In genomic region chr3:96221640-96222038, GRCm38 (mm10) we compare ENCODE assay signal across 7 mouse cellular contexts. TPM values are rescaled to one million over a fixed set of nuclear protein-coding genes. Genes with fewer than 3 reads are reported as not detected.
DNase-seq lines count a peak whose midpoint lies in the region; ATAC-seq and TF ChIP-seq lines count a peak whose summit lies in the region.

No protein-coding gene starts in this region.

- H3K9me3 ChIP-seq in embryonic facial prominence, embryonic 11.5 days (replicated peaks; ENCODE audit: control insufficient read depth, low read length): no peaks in the 10 kb centered on the region
- no peaks in the 10 kb centered on the region for H3K9me3 ChIP-seq in hindbrain, embryonic 12.5 days (replicated peaks)
- H3K9me3 ChIP-seq in midbrain, embryonic 11.5 days (ENCODE audit: control insufficient read depth, low read length): no peaks in the 10 kb centered on the region

- H3K27me3 ChIP-seq in embryonic facial prominence, embryonic 11.5 days (ENCODE audit: control insufficient read depth, insufficient read depth, low read length): no peaks in the 10 kb centered on the region
- H3K27me3 ChIP-seq in hindbrain, embryonic 12.5 days: no peaks in the 10 kb centered on the region
- no peaks in the 10 kb centered on the region for H3K27me3 ChIP-seq in midbrain, embryonic 11.5 days (ENCODE audit: control insufficient read depth, insufficient read depth, low read length)

- 18% methylated on average over 9 of the region's 9 CpGs for WGBS in lung, adult 2 months
- WGBS in embryonic facial prominence, embryonic 11.5 days: 19% methylated on average over 9 of the region's 9 CpGs
- WGBS in hindbrain, embryonic 12.5 days: 18% methylated on average over 9 of the region's 9 CpGs
- 14% methylated on average over 9 of the region's 9 CpGs for WGBS in midbrain, embryonic 11.5 days

- H3K27ac ChIP-seq in embryonic facial prominence, embryonic 11.5 days (replicated peaks; ENCODE audit: low read depth, low read length): peak overlapping the region; percentile 99
- peak overlapping the region; percentile 98 for H3K27ac ChIP-seq in hindbrain, embryonic 12.5 days
- H3K27ac ChIP-seq in midbrain, embryonic 11.5 days (ENCODE audit: low read depth, low read length): peak overlapping the region; percentile 96

- TF ChIP-seq CTCF in lung, adult 2 months (IDR thresholded peaks at IDR 0.05; ENCODE audit: insufficient read depth, low read length): no peak

- no peak for ATAC-seq in embryonic facial prominence, embryonic 11.5 days (replicated peaks; ENCODE audit: insufficient number of reproducible peaks, low FRiP score, low TSS enrichment, low read depth)
- no peak for ATAC-seq in hindbrain, embryonic 12.5 days (ENCODE audit: low FRiP score)
- no peak for ATAC-seq in midbrain, embryonic 11.5 days (ENCODE audit: low FRiP score)

- H3K4me2 ChIP-seq in embryonic facial prominence, embryonic 11.5 days (ENCODE audit: low read depth, low read length): peak overlapping the region; percentile 82
- peak overlapping the region; percentile 87 for H3K4me2 ChIP-seq in hindbrain, embryonic 12.5 days (replicated peaks)
- H3K4me2 ChIP-seq in midbrain, embryonic 11.5 days: peak overlapping the region; percentile 85

- DNase-seq in lung, adult 2 months: no peak
- no peak for DNase-seq in lung, postnatal 36 days
- DNase-seq in embryonic facial prominence, embryonic 11.5 days (ENCODE audit: low spot score): no peak
- peak; percentile 93 for DNase-seq in midbrain, embryonic 11.5 days (ENCODE audit: low spot score, missing footprints)
- DNase-seq in yolk sac, embryonic 10.5 days (ENCODE audit: low spot score): peak; percentile 13
- no peak for DNase-seq in left cerebral cortex, adult 8-10 months (ENCODE audit: low spot score in 2 of 2)

- peak overlapping the region; percentile 93 for H3K4me3 ChIP-seq in lung, adult 2 months (replicated peaks; ENCODE audit: extremely low read depth, low read depth, low read length)
- H3K4me3 ChIP-seq in embryonic facial prominence, embryonic 11.5 days (ENCODE audit: low read depth, low read length): peak overlapping the region; percentile 62
- H3K4me3 ChIP-seq in hindbrain, embryonic 12.5 days: peak overlapping the region; percentile 61
- peak overlapping the region; percentile 60 for H3K4me3 ChIP-seq in midbrain, embryonic 11.5 days (ENCODE audit: low read depth, low read length)

- peaks cover 13% of the 10 kb centered on the region for H3K4me1 ChIP-seq in lung, adult 2 months (ENCODE audit: control insufficient read depth, insufficient read depth, low read length)
- peaks cover 8% of the 10 kb centered on the region for H3K4me1 ChIP-seq in embryonic facial prominence, embryonic 11.5 days (ENCODE audit: control insufficient read depth, insufficient read depth, low read length)
- peaks cover 26% of the 10 kb centered on the region for H3K4me1 ChIP-seq in hindbrain, embryonic 12.5 days
- peaks cover 26% of the 10 kb centered on the region for H3K4me1 ChIP-seq in midbrain, embryonic 11.5 days (ENCODE audit: control insufficient read depth, insufficient read depth, low read length)

- H3K9ac ChIP-seq in embryonic facial prominence, embryonic 11.5 days (replicated peaks; ENCODE audit: low read length): peak overlapping the region; percentile 93
- peak overlapping the region; percentile 79 for H3K9ac ChIP-seq in hindbrain, embryonic 12.5 days
- H3K9ac ChIP-seq in midbrain, embryonic 11.5 days (ENCODE audit: low read length): peak overlapping the region; percentile 94

- TF ChIP-seq POLR2A in lung, adult 2 months (IDR thresholded peaks at IDR 0.05; ENCODE audit: borderline replicate concordance, extremely low read depth, low read depth, low read length): no peak

- no peaks in the 10 kb centered on the region for H3K36me3 ChIP-seq in embryonic facial prominence, embryonic 11.5 days (replicated peaks; ENCODE audit: control insufficient read depth, insufficient read depth, low read depth, low read length)
- H3K36me3 ChIP-seq in hindbrain, embryonic 12.5 days: no peaks in the 10 kb centered on the region
- no peaks in the 10 kb centered on the region for H3K36me3 ChIP-seq in midbrain, embryonic 11.5 days (ENCODE audit: control insufficient read depth, insufficient read depth, low read length)

RNA-seq across cellular contexts. Expression of gene Hist2h2be, which starts 0.7 kb away (rescaled TPM):
- 4.2 and 6.2 TPM in 2 replicates for polyA plus RNA-seq in lung, adult 2 months (2012; rRNA removed)
- polyA plus RNA-seq in embryonic facial prominence, embryonic 11.5 days (2014; fragmentation: Nextera tagmentation; extraction: Ambion mirVana): 11.5 and 12.4 TPM in 2 replicates
- 5.8 and 7.0 TPM in 2 replicates for polyA plus RNA-seq in hindbrain, embryonic 12.5 days (2016; fragmentation: Nextera tagmentation; extraction: Ambion mirVana)
- 14.0 and 15.0 TPM in 2 replicates for polyA plus RNA-seq in midbrain, embryonic 11.5 days (2014; fragmentation: Nextera tagmentation; extraction: Ambion mirVana)
- 1 to 10 TPM; 4.9 to 7.1 (median 5.4) TPM for total RNA-seq in left cerebral cortex, adult 8-10 months (2022)

RNA-seq across cellular contexts. Expression of gene Hist2h2ac, which starts 1.0 kb away (rescaled TPM):
- polyA plus RNA-seq in lung, adult 2 months (2012; rRNA removed): 6.0 and 7.1 TPM in 2 replicates
- 12.5 and 15.5 TPM in 2 replicates for polyA plus RNA-seq in embryonic facial prominence, embryonic 11.5 days (2014; fragmentation: Nextera tagmentation; extraction: Ambion mirVana)
- 4.4 and 7.0 TPM in 2 replicates for polyA plus RNA-seq in hindbrain, embryonic 12.5 days (2016; fragmentation: Nextera tagmentation; extraction: Ambion mirVana)
- polyA plus RNA-seq in midbrain, embryonic 11.5 days (2014; fragmentation: Nextera tagmentation; extraction: Ambion mirVana): 12.7 and 16.0 TPM in 2 replicates
- total RNA-seq in left cerebral cortex, adult 8-10 months (2022): 10 to 100 TPM; 26.7 to 37.7 (median 31.8) TPM

RNA-seq across cellular contexts. Expression of gene Hist2h2ab, which starts 2.0 kb away (rescaled TPM):
- polyA plus RNA-seq in lung, adult 2 months (2012; rRNA removed): 1.2 and 2.7 TPM in 2 replicates
- 1.5 TPM in 1 of 2 replicates, not detected in the other for polyA plus RNA-seq in embryonic facial prominence, embryonic 11.5 days (2014; fragmentation: Nextera tagmentation; extraction: Ambion mirVana)
- polyA plus RNA-seq in hindbrain, embryonic 12.5 days (2016; fragmentation: Nextera tagmentation; extraction: Ambion mirVana): not detected in 2 replicates
- 0.86 and 1.7 TPM in 2 replicates for polyA plus RNA-seq in midbrain, embryonic 11.5 days (2014; fragmentation: Nextera tagmentation; extraction: Ambion mirVana)
- 10 to 100 TPM; 11.1 to 15.2 (median 14.1) TPM for total RNA-seq in left cerebral cortex, adult 8-10 months (2022)

RNA-seq across cellular contexts. Expression of gene Bola1, which starts 2.1 kb away (rescaled TPM):
- polyA plus RNA-seq in lung, adult 2 months (2012; rRNA removed): 61.3 and 70.4 TPM in 2 replicates
- polyA plus RNA-seq in embryonic facial prominence, embryonic 11.5 days (2014; fragmentation: Nextera tagmentation; extraction: Ambion mirVana): 59.4 and 61.9 TPM in 2 replicates
- polyA plus RNA-seq in hindbrain, embryonic 12.5 days (2016; fragmentation: Nextera tagmentation; extraction: Ambion mirVana): 54.4 and 59.8 TPM in 2 replicates
- polyA plus RNA-seq in midbrain, embryonic 11.5 days (2014; fragmentation: Nextera tagmentation; extraction: Ambion mirVana): 70.4 and 83.9 TPM in 2 replicates
- total RNA-seq in left cerebral cortex, adult 8-10 months (2022): 10 to 100 TPM; 14.9 to 20.7 (median 18.3) TPM

RNA-seq across cellular contexts. Expression of gene Hist2h3c2, which starts 17.3 kb away (rescaled TPM):
- 17.3 and 35.2 TPM in 2 replicates for polyA plus RNA-seq in lung, adult 2 months (2012; rRNA removed)
- polyA plus RNA-seq in embryonic facial prominence, embryonic 11.5 days (2014; fragmentation: Nextera tagmentation; extraction: Ambion mirVana): 9.8 and 11.8 TPM in 2 replicates
- polyA plus RNA-seq in hindbrain, embryonic 12.5 days (2016; fragmentation: Nextera tagmentation; extraction: Ambion mirVana): 4.9 and 6.7 TPM in 2 replicates
- polyA plus RNA-seq in midbrain, embryonic 11.5 days (2014; fragmentation: Nextera tagmentation; extraction: Ambion mirVana): 10.6 and 13.8 TPM in 2 replicates
- total RNA-seq in left cerebral cortex, adult 8-10 months (2022): 1 to 10 TPM; 1.1 to 4.8 (median 4.3) TPM

Comparison
In these comparisons a context has a peak if more than half of its experiments do, and no peak if none do; other contexts are left out.
1. DNase-seq: peak in midbrain, embryonic 11.5 days (single experiment) and yolk sac, embryonic 10.5 days (single experiment); none in lung, adult 2 months (single experiment), lung, postnatal 36 days (single experiment), embryonic facial prominence, embryonic 11.5 days (single experiment) and left cerebral cortex, adult 8-10 months (0 of 2).
2. Peak in every context shown above with its lines, with median percentiles within 50 percentile points of each other: H3K4me3 ChIP-seq, H3K27ac ChIP-seq, H3K4me2 ChIP-seq and H3K9ac ChIP-seq.